Mouse (Mus musculus) G1E (cell line): ENCODE measurements around the gene Masp1. TPM values are rescaled to one million over a fixed set of nuclear protein-coding genes. Genes with fewer than 3 reads are reported as not detected.

Experiments used
- ATAC-seq: 2 replicates; pipeline ENCODE4 v1.8.0; 2016; ENCODE audit warnings: mild to moderate bottlenecking; ENCODE audit not compliant: insufficient number of reproducible peaks, poor library complexity, low FRiP score, severe bottlenecking; ENCODE audit errors: extremely low read depth
- DNase-seq: peaks from one replicate; pipeline ENCODE4 v3.0.0; 2012; ENCODE audit warnings: low spot score
- H3K27me3 ChIP-seq: 2 replicates; pipeline ENCODE4 v1.6.1; 2012; ENCODE audit warnings: mild to moderate bottlenecking, low read length, inconsistent platforms; ENCODE audit not compliant: insufficient read depth
- H3K36me3 ChIP-seq: replicated peaks from 2 replicates; pipeline ENCODE3; 2012; ENCODE audit warnings: mild to moderate bottlenecking, inconsistent platforms
- H3K4me1 ChIP-seq: 2 replicates; pipeline ENCODE4 v1.6.1; 2012; ENCODE audit warnings: low read depth, low read length, inconsistent platforms, mixed read lengths; ENCODE audit not compliant: insufficient read depth
- H3K4me3 ChIP-seq: 2 replicates; pipeline ENCODE4 v1.5.1; 2012; ENCODE audit warnings: low read depth, mild to moderate bottlenecking, inconsistent platforms, low read length, moderate library complexity, mixed read lengths
- H3K9me3 ChIP-seq: replicated peaks from 2 replicates; pipeline ENCODE4 v1.6.1; 2012; ENCODE audit warnings: inconsistent platforms
- CTCF ChIP-seq: IDR thresholded peaks from 2 replicates; pipeline ENCODE4 v1.5.1; 2012; ENCODE audit warnings: low read depth, low read length, inconsistent platforms, mixed read lengths
- GATA1 ChIP-seq: IDR thresholded peaks from 2 replicates; pipeline ENCODE4 v1.6.1; 2012; ENCODE audit warnings: borderline replicate concordance, low read length, inconsistent platforms, mixed read lengths
- GATA2 ChIP-seq: IDR thresholded peaks from 2 replicates; pipeline ENCODE4 v1.6.1; 2012; ENCODE audit warnings: low read depth, low read length, inconsistent platforms, borderline replicate concordance
- POLR2AphosphoS5 ChIP-seq: IDR thresholded peaks from 2 replicates; pipeline ENCODE4 v1.6.1; 2012; ENCODE audit warnings: low read depth, low read length, inconsistent platforms; ENCODE audit not compliant: insufficient replicate concordance
- TAL1 ChIP-seq: conservative IDR thresholded peaks from 2 replicates; pipeline ENCODE4 v1.6.1; 2012; ENCODE audit warnings: low read depth, low read length, inconsistent platforms, mixed read lengths
- polyA plus RNA-seq: library from polyadenylated mRNA; stranded (reverse); fragments of >175 nt; gene quantifications from 2 replicates; pipeline ENCODE4 v1.2.3, GENCODE M21; 2012
- total RNA-seq, 2 experiments: library from RNA; stranded (forward) in 1 of 2; stranded (reverse) in 1 of 2; fragments of 200-1000 nt in 1 of 2; fragments of >200 nt in 1 of 2; fragmentation: Nextera tagmentation in 1 of 2; gene quantifications; 2 replicates each; pipeline ENCODE4 v1.2.3; 2014 to 2017

The Masp1 gene
- total RNA-seq (2014; fragmentation: Nextera tagmentation) (not detected in 2 replicates), total RNA-seq (2017) (0.06 and 0.27 TPM in 2 replicates), polyA plus RNA-seq (not detected in 2 replicates)

DNA sequence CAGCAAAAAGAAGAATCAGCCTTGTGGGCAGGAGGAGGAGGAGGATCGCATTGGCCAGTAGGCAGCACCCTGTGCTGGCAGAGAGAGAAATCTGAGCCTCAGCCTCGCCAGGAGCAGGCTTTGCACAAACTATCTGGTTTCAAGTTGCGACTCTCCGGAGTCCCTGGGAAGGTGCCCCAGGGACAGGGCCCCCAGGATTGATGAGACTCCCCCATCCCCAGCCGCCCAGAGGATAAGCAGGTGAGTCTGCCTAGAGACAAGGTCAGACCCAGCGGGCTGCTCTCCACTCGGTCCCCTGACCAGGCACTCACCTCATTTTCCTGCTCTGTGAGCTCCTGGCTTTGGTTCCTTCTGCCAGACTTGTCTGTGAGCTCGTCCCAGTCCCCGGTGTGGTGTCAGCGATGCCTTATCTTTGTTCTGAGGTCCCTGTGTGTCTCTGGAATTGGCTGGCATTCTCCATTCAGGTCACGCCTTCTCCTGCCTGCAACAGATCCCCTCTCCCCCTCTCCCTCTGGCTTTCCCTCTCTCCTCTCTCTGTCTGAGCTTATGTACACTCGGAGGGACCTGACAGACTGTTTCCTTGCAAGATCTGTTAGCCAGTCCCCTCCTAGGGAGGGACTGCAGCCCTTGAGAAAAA lies at the start of gene Masp1, which contains the start of gene Rtp4:
TSS of gene Masp1 (minus strand) at position 581 of the 637 bp plus-strand sequence.
TSS of gene Rtp4 (plus strand) at position 57 of the 637 bp plus-strand sequence.
- Histone ChIP-seq H3K9me3 (peaks cover 33% of the 10 kb centered on the region), H3K4me1 (no peaks in the 10 kb centered on the region), H3K27me3 (no peaks in the 10 kb centered on the region), H3K36me3 (no peaks in the 10 kb centered on the region), H3K4me3 (no peak within 1 kb of the TSS)
- DNase-seq (no peak), ATAC-seq (no peak)
- TF ChIP-seq POLR2AphosphoS5 (no peak), CTCF (no peak), GATA1 (no peak), TAL1 (no peak), GATA2 (no peak)

DNA sequence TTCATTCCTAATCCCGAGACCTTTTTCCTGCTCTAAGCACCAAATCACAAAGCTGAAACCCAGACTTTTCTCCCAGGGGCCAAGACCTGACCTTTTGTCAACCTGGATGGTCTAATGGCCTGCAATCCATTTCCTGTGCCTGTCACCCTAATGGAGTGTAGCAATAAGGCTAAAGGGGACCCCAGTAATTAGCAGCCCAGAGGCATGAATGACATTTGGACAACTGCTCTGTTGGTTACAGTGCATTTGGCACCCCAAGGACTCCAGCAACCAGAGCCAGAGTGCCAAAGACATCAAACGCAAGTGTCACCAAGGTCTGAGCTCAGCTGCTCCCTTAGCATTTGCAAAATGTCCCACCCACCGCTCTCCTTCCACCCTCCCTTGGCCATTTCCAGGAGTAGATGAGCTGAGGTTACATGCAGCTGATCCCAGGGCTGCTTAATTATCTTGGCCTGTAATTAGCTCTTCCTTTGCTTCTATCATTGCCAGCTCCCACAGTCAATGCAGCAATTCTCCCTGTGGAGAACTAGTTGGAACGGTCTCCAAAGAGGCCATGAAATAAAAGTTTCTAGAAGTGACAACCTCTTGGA lies 47.8 kb upstream of the Masp1 start:
- TF ChIP-seq GATA2 (no peak), POLR2AphosphoS5 (no peak), TAL1 (no peak)
- H3K4me3 ChIP-seq, result no peak overlapping the region
- H3K36me3 ChIP-seq, result no peaks in the 10 kb centered on the region
- H3K27me3 ChIP-seq, result no peaks in the 10 kb centered on the region
- no peaks in the 10 kb centered on the region for H3K4me1 ChIP-seq
- peaks cover 17% of the 10 kb centered on the region for H3K9me3 ChIP-seq
- DNase-seq (no peak), ATAC-seq (no peak)

DNA sequence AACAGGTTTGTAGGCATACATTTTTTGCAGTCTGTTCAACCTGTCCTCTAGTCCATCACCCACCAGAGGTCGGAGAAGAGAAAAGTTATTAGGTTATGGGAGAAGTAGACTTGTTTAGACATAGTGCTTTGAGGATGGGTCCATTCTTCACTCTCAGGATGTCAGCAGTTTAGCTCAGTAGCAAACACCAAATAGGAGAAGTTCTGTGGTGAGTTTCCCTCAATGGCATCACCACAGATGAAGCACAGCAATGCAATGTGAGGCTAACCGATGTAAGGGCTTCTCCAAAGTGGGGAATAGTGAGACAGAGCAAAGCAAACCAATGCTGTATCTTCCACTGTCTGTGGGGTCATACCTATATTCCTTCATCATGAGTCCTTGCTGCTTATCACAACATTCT lies 37.1 kb upstream of the Masp1 start:
- no peaks in the 10 kb centered on the region for H3K27me3 ChIP-seq
- peaks cover 25% of the 10 kb centered on the region for H3K9me3 ChIP-seq
- no peak for DNase-seq
- TF ChIP-seq CTCF, result no peak
- TF ChIP-seq POLR2AphosphoS5, result no peak
- TF ChIP-seq GATA1, result no peak
- TF ChIP-seq TAL1, result no peak
- no peak for TF ChIP-seq GATA2
- H3K4me3 ChIP-seq, result no peak overlapping the region
- no peaks in the 10 kb centered on the region for H3K36me3 ChIP-seq
- no peaks in the 10 kb centered on the region for H3K4me1 ChIP-seq
- ATAC-seq, result no peak

DNA sequence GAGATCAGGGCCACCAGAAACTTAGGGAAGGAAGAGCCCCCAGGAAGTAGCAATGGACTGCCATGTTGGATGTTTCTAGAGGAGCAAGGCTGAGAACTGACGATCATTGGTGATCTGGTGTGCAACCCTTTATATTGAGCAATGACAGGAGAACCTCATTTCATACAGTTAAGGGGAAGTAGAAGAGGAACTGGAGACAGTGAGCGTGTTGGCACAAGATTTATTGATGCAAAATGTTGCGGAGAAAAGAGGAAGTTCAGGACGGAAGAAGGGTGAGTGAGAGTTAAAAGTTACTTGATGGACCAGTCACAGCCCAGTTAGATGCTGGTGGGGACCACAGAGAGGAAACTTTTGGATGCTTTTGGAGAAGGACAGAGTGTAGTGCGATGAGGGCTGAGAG lies 36.6 kb upstream of the Masp1 start:
- H3K4me3 ChIP-seq, result no peak overlapping the region
- no peaks in the 10 kb centered on the region for H3K4me1 ChIP-seq
- H3K9me3 ChIP-seq, result peaks cover 30% of the 10 kb centered on the region
- H3K36me3 ChIP-seq, result no peaks in the 10 kb centered on the region
- DNase-seq (no peak), ATAC-seq (no peak)
- TF ChIP-seq CTCF (no peak), GATA1 (no peak), GATA2 (no peak)
- H3K27me3 ChIP-seq, result no peaks in the 10 kb centered on the region

DNA sequence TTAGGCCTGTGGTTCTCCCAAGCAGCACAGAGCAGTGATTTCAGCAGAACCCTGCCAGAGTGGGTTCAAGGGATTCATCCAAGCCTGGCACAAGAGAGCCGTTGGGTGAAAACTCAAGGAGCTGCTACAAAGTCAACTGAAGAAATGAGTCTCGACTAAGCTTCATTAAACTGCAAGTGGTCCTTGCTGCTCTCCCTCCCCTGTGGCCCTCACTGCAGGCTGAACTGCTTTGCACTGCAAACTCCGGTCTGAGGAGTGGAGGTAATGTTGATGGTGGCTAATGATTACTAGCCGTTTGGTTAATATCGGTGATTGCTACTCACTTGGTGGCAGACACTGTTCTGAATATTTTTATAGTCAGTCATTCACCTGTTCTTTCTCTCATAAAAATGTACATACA lies 34.1 kb upstream of the Masp1 start:
- Histone ChIP-seq H3K4me3 (no peak overlapping the region), H3K36me3 (no peaks in the 10 kb centered on the region), H3K27me3 (no peaks in the 10 kb centered on the region), H3K4me1 (no peaks in the 10 kb centered on the region), H3K9me3 (peaks cover 30% of the 10 kb centered on the region)
- ATAC-seq, result no peak
- DNase-seq, result no peak
- TF ChIP-seq POLR2AphosphoS5 (no peak), TAL1 (no peak), GATA1 (no peak), GATA2 (no peak), CTCF (no peak)

DNA sequence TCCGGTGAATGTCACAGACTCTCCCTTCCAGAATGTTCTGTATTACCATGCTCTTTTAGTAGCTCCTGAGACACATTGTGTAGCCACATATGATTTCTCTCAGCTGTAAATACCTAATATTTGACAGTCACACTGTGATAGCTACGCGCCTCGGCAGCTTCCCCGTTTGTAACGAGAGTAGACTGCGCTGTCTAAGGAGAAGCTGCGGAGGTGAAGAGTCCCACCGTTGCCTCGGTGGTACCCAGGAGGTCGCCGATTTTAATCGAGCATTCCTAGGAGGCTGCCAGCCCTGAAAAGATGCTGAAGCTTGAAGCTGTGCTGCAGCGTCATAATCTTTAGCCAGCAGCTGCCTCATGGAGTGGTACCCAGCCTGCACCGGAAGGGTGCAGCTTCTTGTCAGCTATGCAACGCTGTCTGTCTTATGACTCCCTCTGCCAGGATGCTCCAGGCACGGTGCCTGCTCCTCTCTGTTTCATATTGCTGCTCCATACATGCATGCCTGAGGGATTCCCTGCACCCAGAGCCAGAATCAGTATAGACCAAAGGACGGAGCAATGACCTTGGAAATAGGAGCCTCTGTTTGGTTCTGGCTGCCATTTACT lies 30.5 kb upstream of the Masp1 start:
- ATAC-seq, result no peak
- DNase-seq, result no peak
- H3K36me3 ChIP-seq, result no peaks in the 10 kb centered on the region
- no peaks in the 10 kb centered on the region for H3K4me1 ChIP-seq
- H3K9me3 ChIP-seq, result peaks cover 45% of the 10 kb centered on the region
- TF ChIP-seq GATA1, result no peak
- TF ChIP-seq TAL1, result no peak
- no peak for TF ChIP-seq CTCF
- no peak for TF ChIP-seq GATA2
- no peak for TF ChIP-seq POLR2AphosphoS5
- H3K27me3 ChIP-seq, result no peaks in the 10 kb centered on the region
- no peak overlapping the region for H3K4me3 ChIP-seq
